ENCODE assay signal across 15 mouse cellular contexts in the genomic region with DNA sequence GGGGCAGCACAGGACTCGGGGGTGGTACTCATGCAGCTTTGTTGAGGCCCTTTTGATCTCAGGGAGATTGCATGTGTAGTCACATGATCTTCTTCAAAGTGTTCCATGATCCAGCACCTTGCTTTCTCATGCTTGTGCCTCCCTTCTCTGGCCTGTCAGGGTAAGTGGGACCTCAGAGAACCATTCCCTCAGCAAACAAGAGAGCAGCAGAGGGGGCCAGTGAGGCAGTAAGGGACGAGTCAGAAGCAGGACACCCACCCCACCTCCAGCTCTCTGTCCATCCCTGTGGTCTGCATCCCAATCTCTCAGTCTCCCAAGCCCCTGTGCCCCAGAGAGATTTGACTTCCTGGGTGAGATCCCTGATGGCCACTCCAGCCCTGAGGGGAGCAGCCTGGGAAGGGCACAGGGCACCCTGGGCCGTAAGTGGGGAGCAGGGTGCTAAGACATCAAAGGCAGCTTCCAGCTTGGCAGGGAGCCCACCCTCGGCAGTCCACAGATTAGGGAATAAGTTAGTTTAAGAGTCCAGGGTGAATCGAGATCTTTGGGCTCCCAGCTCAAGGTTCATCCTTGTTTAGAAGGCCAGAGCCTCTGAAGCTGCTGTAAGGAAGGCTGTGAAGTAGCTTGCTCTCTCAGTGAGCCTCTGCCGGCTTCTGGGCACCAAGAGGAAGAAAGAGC. TPM values are rescaled to one million over a fixed set of nuclear protein-coding genes. Genes with fewer than 3 reads are reported as not detected.
DNase-seq lines count a peak whose midpoint lies in the region; ATAC-seq and TF ChIP-seq lines count a peak whose summit lies in the region.
"Had no signal": no experiment of that assay in that cellular context is flagged by ENCODE, and none has a peak within 500 bp of the region (broad histone marks: within the 10 kb centered on the region; RNA-seq: fewer than 3 reads in every experiment).

No protein-coding gene starts in this region.

- H3K9me3 ChIP-seq in kidney, embryonic 16.5 days (ENCODE audit: low read length): no peaks in the 10 kb centered on the region
- H3K9me3 ChIP-seq: forebrain, embryonic 15.5 days; G1E; limb, embryonic 15.5 days had no signal

- ATAC-seq in kidney, embryonic 16.5 days (ENCODE audit: low FRiP score, low TSS enrichment): no peak
- no peak for ATAC-seq in frontal cortex, adult (ENCODE audit: low TSS enrichment)
- ATAC-seq: forebrain, embryonic 15.5 days had no signal

- H3K27me3 ChIP-seq in kidney, adult 2 months (replicated peaks; ENCODE audit: control insufficient read depth, insufficient read depth, low read length): no peaks in the 10 kb centered on the region
- H3K27me3 ChIP-seq in kidney, embryonic 16.5 days (ENCODE audit: insufficient read depth, low read length): no peaks in the 10 kb centered on the region
- H3K27me3 ChIP-seq: forebrain, embryonic 15.5 days; limb, embryonic 15.5 days had no signal

- peak overlapping the region; percentile 74 for H3K27ac ChIP-seq in kidney, adult 2 months (ENCODE audit: insufficient read depth, low read depth, low read length)
- no peak overlapping the region for H3K27ac ChIP-seq in kidney, embryonic 16.5 days (ENCODE audit: low read length)
- H3K27ac ChIP-seq: forebrain, embryonic 15.5 days; limb, embryonic 15.5 days had no signal

- no peak overlapping the region for H3K4me2 ChIP-seq in kidney, embryonic 16.5 days (replicated peaks; ENCODE audit: low read depth, low read length)
- H3K4me2 ChIP-seq: forebrain, embryonic 15.5 days; limb, embryonic 15.5 days had no signal

- DNase-seq in adrenal gland, postnatal 10 days: peak; percentile 62
- DNase-seq in adrenal gland, postnatal 4 days (ENCODE audit: low spot score in 2 of 2): no peak
- peak; percentile 90 for DNase-seq in kidney, adult 2 months
- DNase-seq in adrenal gland, postnatal 14 days: peak; percentile 73
- DNase-seq in lung, postnatal 10 days: peak; percentile 72
- no peak for DNase-seq in gastrocnemius, postnatal 25 days
- DNase-seq: layer of hippocampus, postnatal 36 days; thymus, adult 18-20 months had no signal

- no peaks in the 10 kb centered on the region for H3K36me3 ChIP-seq in kidney, adult 2 months (ENCODE audit: control insufficient read depth, insufficient read depth, low read length)
- no peaks in the 10 kb centered on the region for H3K36me3 ChIP-seq in kidney, embryonic 16.5 days (ENCODE audit: insufficient read depth, low read length)
- H3K36me3 ChIP-seq: forebrain, embryonic 15.5 days; G1E; limb, embryonic 15.5 days had no signal

- H3K9ac ChIP-seq in kidney, embryonic 16.5 days (replicated peaks; ENCODE audit: low read length): no peak overlapping the region
- H3K9ac ChIP-seq: forebrain, embryonic 15.5 days; limb, embryonic 15.5 days had no signal

- TF ChIP-seq CTCF in kidney, adult 2 months (conservative IDR thresholded peaks at IDR 0.05; ENCODE audit: insufficient read depth, insufficient read length, low read depth, low read length): 0 out of 2 replicates have a peak, but pooled peaks have one; percentile 9

- no peak for TF ChIP-seq POLR2A in kidney, adult 2 months (IDR thresholded peaks at IDR 0.05; ENCODE audit: low read depth, low read length)

- peaks cover 27% of the 10 kb centered on the region for H3K4me1 ChIP-seq in kidney, adult 2 months (ENCODE audit: control insufficient read depth, insufficient read depth, low read length)
- H3K4me1 ChIP-seq in kidney, embryonic 16.5 days (ENCODE audit: insufficient read depth, low read length): peaks cover 6% of the 10 kb centered on the region; the same call in 1 of the 2 replicates
- H3K4me1 ChIP-seq: forebrain, embryonic 15.5 days had no signal

- 37% methylated on average over 6 of the region's 6 CpGs for WGBS in kidney, adult 2 months
- WGBS in kidney, embryonic 16.5 days: 35% methylated on average over 5 of the region's 6 CpGs

- no peak overlapping the region for H3K4me3 ChIP-seq in kidney, adult 2 months (ENCODE audit: insufficient read depth, low read depth, low read length)
- H3K4me3 ChIP-seq in kidney, embryonic 16.5 days (ENCODE audit: low read length): no peak overlapping the region
- H3K4me3 ChIP-seq: forebrain, embryonic 15.5 days; limb, embryonic 15.5 days had no signal

RNA-seq across cellular contexts. Expression of gene Slc28a1, which starts 1.8 kb away (rescaled TPM):
- under 1 TPM; 0.58 to 0.66 TPM for total RNA-seq in adrenal gland, postnatal 10 days (2021)
- total RNA-seq in adrenal gland, postnatal 4 days (2021): under 1 TPM; 0.56 TPM
- polyA plus RNA-seq in kidney, adult 2 months (2012; rRNA removed): 18.8 and 21.9 TPM in 2 replicates
- polyA plus RNA-seq in kidney, embryonic 16.5 days (2015; fragmentation: Nextera tagmentation; extraction: Ambion mirVana): 0.73 and 1.2 TPM in 2 replicates
- 0.19 and 0.30 TPM in 2 replicates for total RNA-seq in adrenal gland, postnatal 14 days (2021)
- total RNA-seq in gastrocnemius, postnatal 25 days (2021): under 1 TPM; 0.19 to 0.20 TPM
- total RNA-seq: G1E; layer of hippocampus, postnatal 36 days; megakaryocyte, adult 5-6 weeks had no signal
- polyA plus RNA-seq: embryonic facial prominence, embryonic 14.5 days; forebrain, embryonic 15.5 days; G1E had no signal

RNA-seq across cellular contexts. Expression of gene Alpk3, which starts 55.4 kb away (rescaled TPM):
- 10 to 100 TPM in 1 of 2 experiments, 1 to 10 TPM in 1; 3.1 to 12.0 TPM for total RNA-seq in adrenal gland, postnatal 10 days (2021)
- 1 to 10 TPM; 2.0 to 4.7 TPM for total RNA-seq in adrenal gland, postnatal 4 days (2021)
- polyA plus RNA-seq in kidney, adult 2 months (2012; rRNA removed): 0.04 and 0.88 TPM in 2 replicates
- 0.31 and 0.65 TPM in 2 replicates for polyA plus RNA-seq in kidney, embryonic 16.5 days (2015; fragmentation: Nextera tagmentation; extraction: Ambion mirVana)
- total RNA-seq in adrenal gland, postnatal 14 days (2021): 0.22 and 0.38 TPM in 2 replicates
- 100 to 1,000 TPM; 213 to 256 TPM for total RNA-seq in gastrocnemius, postnatal 25 days (2021)

Comparison
In these comparisons a context has a peak if more than half of its experiments do, and no peak if none do; other contexts are left out.
1. DNase-seq: peak in adrenal gland, postnatal 10 days (single experiment), kidney, adult 2 months (single experiment), adrenal gland, postnatal 14 days (single experiment) and lung, postnatal 10 days (single experiment); none in adrenal gland, postnatal 4 days (0 of 2) and gastrocnemius, postnatal 25 days (single experiment).
2. RNA of gene Alpk3, which starts 55.4 kb away (total RNA-seq): 213 to 256 TPM in gastrocnemius, postnatal 25 days; 3.1 to 12.0 TPM in adrenal gland, postnatal 10 days, 2.0 to 4.7 TPM in adrenal gland, postnatal 4 days and 0.22 to 0.38 TPM in adrenal gland, postnatal 14 days; every median in the first group is over 10 times any median in the second.